Mouse (Mus musculus) skeletal muscle tissue, adult 2 months (tissue): ENCODE results near the gene S100a13.
A peak's percentile ranks its signal among the peaks of the same experiment; 100 is the strongest.

Experiments
- DNase-seq: peaks from one replicate; pipeline ENCODE4 v3.0.0-alpha.2; 2012; ENCODE audit warnings: low read depth, low spot score

S100a13 gene

DNA sequence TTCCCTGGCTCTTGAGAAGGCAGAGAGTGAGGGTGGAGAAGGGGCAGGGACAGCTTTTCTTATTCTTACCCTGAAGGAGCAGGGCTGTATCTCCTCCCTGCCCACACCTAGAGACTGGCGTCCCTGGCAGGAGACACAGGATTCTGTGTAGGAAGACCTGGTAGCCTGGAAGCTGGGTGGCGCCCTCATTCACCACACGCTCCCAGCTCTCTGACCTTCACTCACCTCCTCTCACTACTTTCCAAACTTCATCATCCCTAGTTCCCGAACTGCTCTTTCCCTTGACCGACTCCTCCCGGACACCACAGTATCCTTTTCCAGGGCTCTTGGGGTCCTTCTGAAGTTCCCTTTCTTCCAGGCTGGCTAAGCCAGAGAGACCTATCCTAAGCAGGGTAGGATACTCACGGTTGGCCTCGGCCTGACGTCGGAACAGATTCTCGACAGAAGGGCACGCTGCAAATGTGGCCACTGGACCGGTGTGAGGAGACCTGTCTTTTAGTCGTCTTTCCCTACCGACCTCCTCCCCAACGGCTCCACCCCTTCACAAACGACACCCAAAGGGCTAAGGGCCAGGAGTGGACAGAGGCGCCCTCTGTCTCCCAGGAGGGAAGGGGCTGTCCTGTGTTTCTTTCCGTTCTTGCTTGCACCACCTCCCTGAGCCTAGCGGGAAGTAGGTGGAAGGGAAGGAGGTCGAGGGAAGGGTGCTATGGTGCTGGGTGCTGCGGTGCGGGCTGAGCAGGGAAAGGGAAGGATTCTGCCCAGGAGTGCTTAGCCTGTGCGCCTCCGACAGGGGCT lies at the start of gene S100a13, which contains the start of gene S100a1:
Gene S100a13, plus strand, starts transcription at position 640 of the 795 bp plus-strand sequence.
Gene S100a1, minus strand, starts transcription at position 597 of the 795 bp plus-strand sequence.
- DNase-seq, result peak; percentile 80

DNA sequence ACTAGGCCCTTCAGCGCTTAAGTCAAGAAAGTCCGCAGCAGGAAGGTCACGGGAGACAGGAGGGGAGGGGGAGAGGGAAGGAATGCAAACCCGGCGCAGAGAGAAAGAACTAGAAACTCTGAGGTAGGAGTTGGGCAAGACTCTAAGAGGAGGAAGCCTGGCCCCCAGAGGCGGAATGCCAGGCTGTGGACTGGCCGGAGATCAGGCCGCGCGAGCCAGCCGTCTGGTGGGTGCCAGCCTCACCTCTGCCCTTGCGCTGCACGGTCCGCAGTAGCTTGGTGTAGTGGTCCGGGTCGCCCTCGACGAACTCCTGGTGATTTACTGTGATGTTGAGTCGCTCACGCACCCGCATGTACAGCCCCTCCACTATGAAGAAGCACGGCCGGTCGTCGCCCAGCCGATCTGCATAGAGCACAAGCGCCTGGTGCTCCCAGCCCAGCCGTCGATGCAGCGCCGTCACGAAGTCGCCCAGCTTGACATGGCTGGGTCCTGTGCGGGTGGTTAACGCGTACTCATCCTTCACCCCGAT lies 49.6 kb upstream of the S100a13 start:
- no peak for DNase-seq

DNA sequence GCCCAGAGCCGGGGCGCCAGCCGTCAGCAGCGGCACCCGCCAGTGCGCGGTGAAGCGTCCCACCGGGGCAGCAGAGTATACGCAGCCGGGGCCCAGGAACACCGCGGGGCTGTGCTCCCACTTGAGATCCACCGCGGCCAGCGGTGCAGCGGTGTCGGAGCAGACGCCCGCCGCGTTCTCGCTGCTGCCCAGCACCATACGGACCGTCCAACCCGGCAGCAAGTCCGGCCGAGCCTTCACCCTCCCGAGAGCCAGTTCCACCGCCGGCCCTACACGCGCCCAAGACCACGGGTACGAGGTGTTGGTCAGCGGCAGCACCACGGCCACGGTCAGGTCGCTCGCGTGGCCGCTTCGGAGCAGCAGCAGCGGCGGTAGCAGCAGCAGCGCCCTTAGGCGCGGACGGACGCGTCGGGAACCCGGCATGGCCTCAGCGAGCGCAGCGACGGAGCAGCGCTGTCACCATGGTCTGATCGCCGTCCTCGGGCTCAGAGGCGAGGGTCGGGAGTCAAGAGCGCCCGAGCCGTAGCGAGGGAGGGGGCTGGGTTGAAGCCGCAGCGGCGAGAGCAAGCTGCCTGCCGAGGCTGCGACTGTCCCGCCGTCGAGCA lies 49.1 kb upstream of the S100a13 start:
- no peak for DNase-seq

- DNase-seq, result no peak
Measured at GRCm38 (mm10) chr3:90465686-90466310, 48.4 kb upstream of the S100a13 start, which contains the start of gene Npr1. Gene Npr1, minus strand, starts transcription at chr3:90465866.

GRCm38 (mm10) chr3:90466311-90466766 lies 47.9 kb upstream of the S100a13 start:
- peak; percentile 65 for DNase-seq

- DNase-seq, result no peak
Measured at GRCm38 (mm10) chr3:90467618-90468300, 46.5 kb upstream of the S100a13 start.

GRCm38 (mm10) chr3:90472213-90472612 lies 42.0 kb upstream of the S100a13 start:
- no peak for DNase-seq

GRCm38 (mm10) chr3:90475151-90475830 lies 38.9 kb upstream of the S100a13 start:
- no peak for DNase-seq

DNA sequence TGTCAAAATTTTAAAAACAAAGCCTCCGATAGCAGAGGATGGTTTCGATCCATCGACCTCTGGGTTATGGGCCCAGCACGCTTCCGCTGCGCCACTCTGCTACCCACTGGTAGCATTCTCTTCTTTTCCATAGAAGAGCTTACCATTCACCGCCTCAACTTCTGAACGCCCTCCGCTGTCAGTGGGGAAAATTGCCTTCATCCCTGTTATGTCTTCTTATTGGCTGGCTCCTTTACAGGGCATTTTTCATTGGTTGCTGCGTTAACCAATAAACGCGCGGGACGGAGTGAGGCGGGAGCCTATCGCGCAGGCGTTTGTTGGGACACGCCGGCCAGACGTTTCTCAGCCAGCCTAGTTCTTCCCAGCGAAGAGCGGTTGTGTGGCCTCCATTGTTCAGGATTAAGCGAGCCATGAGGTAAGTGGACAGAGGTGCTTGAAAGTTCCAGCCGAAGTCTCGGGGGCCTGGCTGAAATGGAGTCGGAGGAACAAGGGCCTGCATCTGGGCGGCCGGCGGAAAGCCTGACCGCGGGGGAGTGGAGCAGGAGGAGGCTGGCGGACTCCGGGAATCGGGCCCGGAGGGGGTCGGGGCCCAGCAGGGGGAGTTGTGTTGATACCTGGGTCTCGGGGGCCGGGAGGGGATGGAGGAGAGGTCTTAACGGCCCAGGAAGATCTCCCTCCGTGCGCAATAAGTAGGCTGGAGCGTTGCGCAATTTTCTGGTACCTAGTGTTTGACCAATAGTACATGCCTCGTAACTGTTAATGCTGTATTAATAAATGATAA lies 38.2 kb upstream of the S100a13 start, which contains the start of gene Ilf2:
Gene Ilf2, plus strand, starts transcription at position 296 of the 781 bp plus-strand sequence.
- peak; percentile 99 for DNase-seq

DNA sequence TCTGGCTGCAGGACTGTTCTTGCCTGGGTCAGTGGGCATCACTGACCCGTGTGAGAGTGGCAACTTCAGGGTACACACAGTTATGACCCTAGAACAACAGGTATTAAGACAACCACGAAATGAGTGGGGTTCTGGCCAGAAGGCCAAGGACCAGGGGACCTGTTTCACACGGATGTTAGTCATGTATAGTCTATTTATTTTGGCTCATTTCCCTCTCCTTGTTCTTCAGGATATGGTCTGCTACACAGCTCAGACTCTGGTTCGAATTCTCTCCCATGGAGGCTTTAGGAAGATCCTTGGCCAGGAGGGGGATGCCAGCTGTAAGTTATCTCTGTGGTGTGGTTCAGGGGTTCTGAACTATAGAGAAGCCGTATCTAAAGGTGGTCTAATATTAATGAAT lies 27.2 kb upstream of the S100a13 start:
- no peak for DNase-seq

GRCm38 (mm10) chr3:90488576-90488975 lies 25.7 kb upstream of the S100a13 start:
- no peak for DNase-seq

GRCm38 (mm10) chr3:90490696-90491256 lies 23.5 kb upstream of the S100a13 start, which contains the start of gene Snapin:
Gene Snapin, minus strand, starts transcription at chr3:90491033.
- peak; percentile 91 for DNase-seq

GRCm38 (mm10) chr3:90491350-90491749 lies 22.9 kb upstream of the S100a13 start:
- no peak for DNase-seq

- DNase-seq, result no peak
Measured at GRCm38 (mm10) chr3:90493831-90494540, 20.2 kb upstream of the S100a13 start.

DNA sequence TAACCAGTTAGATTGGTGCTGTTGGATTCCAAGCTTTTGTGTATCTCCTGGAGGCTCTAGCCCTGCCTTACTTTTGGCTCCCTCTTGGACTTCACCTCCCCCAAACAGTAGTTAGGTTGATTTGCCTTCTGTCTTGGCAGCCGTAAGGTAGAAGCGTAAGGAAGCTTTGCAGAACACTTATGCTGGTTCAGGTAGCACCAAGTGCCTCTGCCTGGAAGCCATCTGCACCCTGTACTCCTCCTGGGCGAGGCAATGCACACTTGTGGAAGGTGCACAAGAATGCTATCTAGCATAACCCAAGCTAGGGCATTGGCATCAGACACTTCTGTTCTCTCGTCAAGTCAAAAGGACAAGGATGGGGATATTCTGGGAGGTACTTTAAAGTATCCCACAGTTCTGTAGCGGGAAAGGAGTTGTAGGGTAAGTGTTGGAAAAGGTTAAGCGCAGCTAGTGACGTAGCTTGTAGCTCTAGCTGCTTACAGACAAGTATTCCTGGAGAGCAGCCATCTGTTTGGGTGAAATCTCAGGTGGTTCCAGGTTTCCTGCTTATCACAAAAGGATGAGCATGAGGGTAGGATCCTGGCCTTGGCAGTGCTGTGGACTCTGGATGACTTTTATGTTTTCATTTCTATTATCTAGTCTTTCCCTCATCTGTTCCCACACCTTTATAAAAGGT lies 18.2 kb upstream of the S100a13 start:
- no peak for DNase-seq

DNA sequence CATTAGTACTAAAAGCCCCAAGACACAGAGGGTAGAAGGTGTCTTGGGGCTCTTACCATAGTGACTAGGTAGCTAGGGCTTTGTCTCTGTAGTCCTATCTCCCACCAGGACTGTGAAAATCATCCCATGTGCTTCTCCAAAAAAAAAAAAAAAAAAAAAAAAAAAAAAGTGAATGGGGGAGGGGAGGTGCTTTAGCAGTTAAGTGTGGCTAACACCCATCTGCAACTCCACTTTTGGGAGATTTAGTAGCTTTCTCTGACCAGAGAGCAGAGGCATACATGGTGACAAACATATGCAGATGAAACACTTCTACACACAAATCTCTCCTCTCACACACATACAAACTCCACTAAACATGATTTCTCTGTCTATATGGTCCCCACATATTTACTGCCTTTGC lies 16.6 kb upstream of the S100a13 start:
- no peak for DNase-seq

GRCm38 (mm10) chr3:90503444-90503843 lies 10.8 kb upstream of the S100a13 start:
- DNase-seq, result no peak

DNA sequence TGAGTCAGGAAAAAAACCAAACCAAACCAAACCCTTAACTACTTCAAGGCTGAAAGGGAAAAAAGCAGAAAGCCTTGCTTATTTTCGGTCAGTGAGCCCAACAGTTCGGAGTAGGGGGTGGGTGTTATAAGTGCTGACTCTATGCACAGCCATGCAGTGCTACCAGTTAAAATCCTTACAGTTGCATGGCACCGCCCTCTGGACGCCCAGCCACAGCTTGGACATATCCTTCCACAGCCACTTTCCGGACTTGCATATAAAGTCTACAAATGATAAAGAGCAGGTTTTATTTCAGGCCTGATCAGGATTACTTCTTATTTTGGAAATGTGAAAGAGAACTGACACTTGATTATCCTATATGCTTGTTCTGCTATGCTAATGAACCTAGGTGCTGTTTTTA lies 9.0 kb upstream of the S100a13 start:
- no peak for DNase-seq
